Mouse (Mus musculus): Measurements from ENCODE around the gene Ccl4.

Gene Ccl4

DNA sequence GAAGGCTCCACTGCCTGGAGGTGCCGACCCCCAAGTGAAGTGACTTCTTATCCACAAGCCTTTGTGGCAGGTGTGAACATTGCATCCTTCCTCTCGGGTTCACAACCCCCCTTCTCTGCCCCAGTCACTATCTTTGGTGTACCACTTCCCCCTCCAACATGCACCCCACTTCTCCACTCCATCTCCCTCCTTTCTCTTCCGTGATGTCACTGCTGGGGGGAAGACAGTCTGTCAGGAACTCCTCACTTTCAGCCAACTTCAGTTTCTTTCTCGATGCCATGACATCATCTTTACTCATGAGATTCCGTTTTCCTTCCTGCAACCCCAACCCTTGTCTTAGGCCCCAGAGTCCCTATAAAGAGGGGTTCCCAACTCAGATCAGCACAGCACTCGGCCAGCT, at the start of gene Ccl4:
Ccl4 (plus strand) TSS at position 381 of the 400 bp plus-strand sequence.
- peak; percentile 25 for DNase-seq (ENCODE audit: low spot score)

DNA sequence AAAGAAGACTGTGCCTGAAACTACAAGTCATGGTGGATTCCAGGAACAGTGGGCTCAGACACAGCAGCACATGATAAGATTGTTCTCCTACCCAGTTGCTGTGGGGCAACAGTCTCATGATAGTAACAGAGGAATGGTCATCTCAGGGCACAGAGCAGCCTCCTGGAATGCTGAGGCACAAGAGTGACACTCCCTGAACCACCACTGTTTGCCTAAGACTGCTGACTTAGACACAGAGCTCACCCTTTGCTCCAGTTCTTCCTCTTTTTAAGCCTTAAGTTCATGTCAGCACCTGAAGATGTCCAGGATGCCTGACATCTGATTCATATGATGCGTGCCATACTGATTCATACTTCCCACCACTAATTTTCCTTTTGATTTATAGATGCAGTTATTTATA, 45.8 kb upstream of the Ccl4 start:
- no peak for DNase-seq (ENCODE audit: low spot score)

DNA sequence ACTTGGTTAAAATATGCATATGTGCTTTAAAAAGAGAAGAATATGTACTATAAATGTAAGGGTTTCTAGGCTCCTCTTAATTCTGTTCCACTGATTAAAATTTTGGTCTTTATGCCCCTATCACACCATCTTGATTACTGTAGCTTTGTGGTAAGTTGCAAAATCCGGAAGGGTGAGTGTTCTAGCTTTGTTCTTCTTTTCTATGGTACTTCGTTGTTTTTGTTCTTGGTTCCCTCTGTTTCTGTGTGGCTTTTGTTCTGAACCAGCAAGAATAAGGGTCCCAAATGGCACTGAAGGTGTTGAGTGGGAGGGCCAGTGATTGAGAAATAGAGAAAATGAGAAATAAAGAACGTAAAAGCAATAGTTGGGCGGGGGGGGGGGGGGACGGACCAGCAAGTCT, 44.1 kb upstream of the Ccl4 start:
- no peak for DNase-seq (ENCODE audit: low spot score)

DNA sequence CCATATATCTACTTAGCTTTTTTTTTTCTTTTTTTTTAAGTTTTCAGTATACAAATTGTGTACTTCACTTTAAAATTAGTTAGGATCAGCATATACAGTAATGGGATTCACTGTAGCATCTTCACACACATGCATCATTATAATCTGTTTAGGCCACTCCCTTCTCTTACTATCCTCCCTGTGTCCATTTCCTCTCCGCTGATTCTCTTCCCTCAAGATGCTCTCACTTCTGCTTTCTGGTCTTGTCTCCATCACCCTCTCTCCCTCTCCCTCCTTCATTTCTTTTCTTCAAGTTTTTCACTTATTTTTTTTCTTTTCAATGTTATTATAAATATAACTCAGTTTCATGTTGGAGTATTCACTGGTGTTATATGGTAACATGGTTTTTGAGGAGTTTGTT, 43.3 kb upstream of the Ccl4 start:
- DNase-seq (ENCODE audit: low spot score), result no peak

DNA sequence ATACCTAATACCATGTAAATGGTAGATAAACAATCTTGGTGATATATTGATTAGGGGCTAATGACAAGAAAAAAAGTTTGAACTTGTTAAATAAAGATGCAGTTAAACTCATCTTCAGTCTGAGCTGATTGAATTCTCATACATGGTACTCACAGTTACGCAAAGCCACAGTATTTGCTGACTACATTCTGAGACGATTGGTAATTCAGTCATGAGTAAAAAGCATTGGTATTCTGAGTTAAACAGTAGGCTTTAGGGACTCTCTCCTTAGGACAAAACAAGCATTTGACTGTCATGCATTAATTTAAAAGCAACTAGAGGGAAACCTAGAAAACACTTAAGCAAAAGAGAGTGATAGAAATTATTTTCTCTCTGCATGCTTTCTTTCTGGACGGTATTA, 38.8 kb upstream of the Ccl4 start:
- no peak for DNase-seq (ENCODE audit: low spot score)

DNA sequence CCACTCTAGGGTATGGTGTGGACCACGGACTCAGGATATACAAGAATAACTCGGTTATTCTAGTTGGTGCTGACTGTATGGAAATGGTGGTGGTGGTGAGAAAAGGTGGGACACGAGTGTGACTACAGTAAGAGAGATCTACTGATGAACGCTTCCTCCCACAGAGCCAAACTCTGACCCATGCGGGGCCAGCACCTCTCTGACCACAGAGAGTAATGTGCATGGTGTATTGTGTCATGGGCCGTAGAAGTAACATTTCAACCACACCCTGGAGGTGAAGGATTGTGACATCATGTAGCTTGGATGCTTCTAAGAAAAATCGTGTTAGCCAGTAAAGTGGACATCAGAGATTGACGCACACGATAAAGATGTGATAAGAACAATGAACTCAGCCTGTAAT, 33.6 kb upstream of the Ccl4 start:
- no peak for DNase-seq (ENCODE audit: low spot score)

DNA sequence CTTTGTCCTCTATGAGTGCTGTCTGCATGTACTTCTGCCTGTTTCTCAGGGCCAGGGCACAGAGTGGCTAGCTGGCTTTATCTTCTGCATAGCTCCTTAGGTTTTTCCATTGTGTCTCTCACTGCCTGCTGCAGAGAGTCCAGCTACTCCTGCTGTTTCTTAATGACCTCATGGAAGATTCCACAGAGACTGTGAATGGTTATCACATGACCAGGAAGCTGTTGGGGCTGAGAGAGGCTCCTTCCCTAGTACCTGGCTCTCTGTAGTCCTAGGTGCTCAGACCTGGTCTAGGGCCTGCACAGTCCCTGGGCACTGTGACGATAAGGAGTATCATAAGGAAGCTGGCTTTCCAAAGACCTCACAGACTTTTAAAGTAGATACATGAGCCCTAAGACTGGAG, 31.8 kb upstream of the Ccl4 start:
- no peak for DNase-seq (ENCODE audit: low spot score)

DNA sequence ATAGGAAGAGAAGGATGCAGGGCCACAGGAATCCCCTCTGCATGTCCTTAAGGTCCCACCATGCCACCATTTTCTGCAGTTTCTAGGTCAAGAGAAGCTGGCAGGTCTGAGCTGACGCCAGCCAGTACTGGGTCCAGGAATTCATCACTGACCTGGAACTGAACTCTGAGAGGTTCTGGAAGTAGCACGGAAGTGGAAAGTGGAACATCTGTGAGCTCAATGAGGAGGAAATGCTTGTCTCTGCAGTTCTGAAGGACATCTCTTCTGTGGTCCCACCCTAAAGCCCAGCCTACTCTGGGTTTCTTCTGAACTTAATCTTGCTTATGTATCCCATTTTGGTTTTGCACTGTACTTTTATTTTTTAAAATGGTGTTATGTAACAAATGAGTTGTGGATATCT, 31.3 kb upstream of the Ccl4 start:
- DNase-seq (ENCODE audit: low spot score), result no peak

DNA sequence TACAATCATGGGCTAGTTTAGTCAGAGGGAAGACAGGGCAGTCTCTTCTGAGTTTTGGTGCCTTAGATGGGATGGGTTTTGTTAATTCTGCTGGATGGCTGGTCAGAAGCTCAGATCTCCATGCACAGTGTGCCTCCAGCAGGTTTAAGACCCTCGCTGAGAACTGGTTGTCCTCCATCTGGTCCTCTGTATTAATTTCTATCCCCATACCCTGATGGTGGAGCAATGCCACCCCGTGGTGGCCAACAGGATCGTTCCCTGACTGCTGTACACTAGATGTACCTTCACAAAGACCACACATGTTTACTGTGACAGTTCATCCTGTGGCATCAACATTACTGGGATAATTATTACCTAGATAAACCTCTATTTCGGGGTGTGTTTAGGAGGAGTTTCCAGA, 29.6 kb upstream of the Ccl4 start:
- no peak for DNase-seq (ENCODE audit: low spot score)

DNA sequence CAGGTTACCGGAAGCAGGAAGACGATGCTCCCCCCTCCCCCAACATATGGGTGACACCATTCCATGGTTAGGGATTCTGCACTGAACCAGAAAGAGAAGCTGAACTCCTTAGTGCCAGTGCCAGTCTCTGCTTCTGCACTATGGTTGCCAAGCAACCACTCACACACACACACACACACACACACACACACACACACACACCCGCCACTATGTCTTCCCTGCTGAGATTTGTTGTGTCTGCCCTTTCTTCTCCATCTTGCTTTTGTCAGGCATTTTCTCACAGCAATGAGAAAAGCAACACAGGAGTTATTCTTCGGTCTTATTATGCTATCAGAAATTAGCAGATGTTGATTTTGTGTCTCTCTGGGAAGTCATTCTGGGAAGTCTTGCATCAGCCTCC, 28.0 kb upstream of the Ccl4 start:
- DNase-seq (ENCODE audit: low spot score), result no peak

DNA sequence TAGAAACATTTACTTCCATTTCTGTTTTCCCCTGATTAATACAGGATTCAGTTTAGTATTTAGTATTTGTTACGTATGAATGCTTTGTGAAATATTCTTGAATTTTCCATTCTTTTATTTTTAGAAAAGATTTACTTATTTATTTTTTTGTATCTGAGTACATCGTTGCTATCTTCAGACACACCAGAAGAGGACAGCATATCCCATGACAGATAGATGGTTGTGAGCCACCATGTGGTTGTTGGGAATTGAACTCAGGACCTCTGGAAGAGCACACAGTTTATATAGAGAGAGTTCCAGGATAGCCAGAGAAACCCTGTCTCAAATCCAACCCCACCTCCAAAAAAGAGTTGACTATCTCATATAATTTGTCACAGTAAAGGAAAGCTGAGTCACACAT, 27.5 kb upstream of the Ccl4 start:
- no peak for DNase-seq (ENCODE audit: low spot score)

DNA sequence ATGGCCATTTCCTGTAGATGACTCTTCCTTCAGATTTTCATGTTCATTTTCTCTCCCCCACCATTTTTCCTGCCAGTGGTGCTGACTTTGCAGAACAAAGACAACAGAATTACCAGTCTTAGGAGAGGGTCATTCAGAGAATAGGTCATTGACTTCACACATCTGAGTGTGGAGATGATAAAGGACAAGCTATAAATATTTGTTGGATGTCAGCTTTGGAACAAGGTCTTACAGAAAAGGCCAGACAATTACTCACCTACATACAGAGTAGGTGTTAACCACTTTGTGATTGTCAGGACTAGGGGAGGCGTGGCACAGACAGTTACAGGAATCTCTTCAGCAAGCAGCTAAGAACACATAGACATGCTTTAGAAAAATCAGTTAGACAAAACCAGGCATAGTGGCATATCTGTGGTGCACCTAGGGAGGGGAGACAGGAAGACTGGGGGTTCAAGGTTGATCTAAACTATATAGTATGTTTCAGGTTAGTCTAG, 25.6 kb upstream of the Ccl4 start:
- DNase-seq (ENCODE audit: low spot score), result no peak

DNA sequence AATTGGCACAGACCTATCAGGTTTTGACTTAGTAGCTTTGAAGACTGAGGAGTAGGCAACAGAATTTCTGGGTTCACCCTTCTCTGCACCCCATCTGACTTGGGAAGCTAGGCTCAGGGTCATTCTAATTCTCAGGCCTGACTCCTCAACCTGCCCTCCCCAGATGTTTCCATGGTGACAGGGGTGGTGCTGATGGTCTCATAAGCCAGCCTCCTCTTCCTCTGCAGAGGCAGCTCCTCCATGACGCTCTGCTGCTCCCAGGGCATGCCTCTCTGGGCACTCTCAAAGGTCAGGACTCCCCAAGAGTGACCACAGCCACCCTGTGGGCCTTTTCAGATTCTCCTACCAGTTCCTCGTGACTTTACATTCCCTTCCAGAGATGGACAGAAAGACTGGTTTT, 23.4 kb upstream of the Ccl4 start:
- DNase-seq (ENCODE audit: low spot score), result no peak

DNA sequence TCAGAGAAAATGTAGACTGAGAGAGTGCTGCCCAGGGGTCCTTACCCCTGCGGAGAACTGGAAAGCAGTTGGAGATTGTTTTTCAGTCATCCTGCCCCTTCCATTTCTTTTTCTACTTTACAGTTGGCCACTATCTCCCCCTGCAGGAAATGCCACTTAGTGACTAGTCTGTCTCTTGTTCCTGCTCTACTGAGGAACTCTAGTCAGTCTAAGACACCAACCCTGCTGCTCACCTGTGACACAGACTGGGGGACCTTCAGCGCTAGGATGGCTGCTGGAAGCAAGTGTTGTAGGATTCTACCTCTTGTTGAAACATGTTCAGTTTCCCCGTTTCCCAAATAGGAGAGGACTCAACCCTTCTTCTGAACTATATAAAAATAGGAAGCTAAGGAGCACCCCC, 22.9 kb upstream of the Ccl4 start:
- DNase-seq (ENCODE audit: low spot score), result no peak

DNA sequence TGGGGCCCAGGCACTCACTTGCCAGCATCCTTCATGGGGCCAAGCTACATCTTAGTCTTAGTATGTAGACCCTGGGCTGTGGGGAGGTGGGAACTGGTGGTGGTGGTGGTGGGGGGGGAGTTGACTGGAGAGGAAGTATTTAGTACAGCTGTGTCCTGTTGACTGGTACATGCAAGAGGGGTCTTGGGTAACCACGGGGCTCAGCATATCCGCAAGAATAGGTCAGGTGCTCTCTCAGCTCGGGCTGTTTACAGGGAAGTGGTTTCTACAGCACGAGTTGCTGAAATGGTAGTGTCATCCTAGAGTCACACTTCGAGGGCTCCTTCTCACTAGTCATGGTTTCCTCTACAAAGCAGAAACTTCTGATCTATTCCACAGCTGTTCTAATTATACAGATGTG, 22.2 kb upstream of the Ccl4 start:
- DNase-seq (ENCODE audit: low spot score), result peak; percentile 43

DNA sequence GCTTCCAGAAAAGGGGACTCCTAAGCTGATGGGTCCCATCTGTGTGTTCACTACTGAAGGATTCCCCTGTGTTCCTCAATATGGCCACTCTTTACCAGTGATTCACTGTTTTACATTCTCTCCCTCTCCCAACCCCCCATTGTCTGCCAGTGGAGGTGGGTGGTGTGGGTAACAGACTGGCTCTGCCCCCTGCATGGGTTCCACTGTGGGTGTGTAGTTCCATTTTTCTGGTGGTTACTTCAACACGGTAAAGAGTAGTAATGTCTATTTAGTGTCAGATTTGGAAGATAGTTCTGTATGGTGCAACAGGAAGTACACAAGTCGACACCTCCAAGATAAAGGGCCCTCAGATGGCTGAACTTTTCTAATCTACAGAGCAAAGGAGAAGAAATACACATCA, 21.2 kb upstream of the Ccl4 start:
- DNase-seq (ENCODE audit: low spot score), result no peak

DNA sequence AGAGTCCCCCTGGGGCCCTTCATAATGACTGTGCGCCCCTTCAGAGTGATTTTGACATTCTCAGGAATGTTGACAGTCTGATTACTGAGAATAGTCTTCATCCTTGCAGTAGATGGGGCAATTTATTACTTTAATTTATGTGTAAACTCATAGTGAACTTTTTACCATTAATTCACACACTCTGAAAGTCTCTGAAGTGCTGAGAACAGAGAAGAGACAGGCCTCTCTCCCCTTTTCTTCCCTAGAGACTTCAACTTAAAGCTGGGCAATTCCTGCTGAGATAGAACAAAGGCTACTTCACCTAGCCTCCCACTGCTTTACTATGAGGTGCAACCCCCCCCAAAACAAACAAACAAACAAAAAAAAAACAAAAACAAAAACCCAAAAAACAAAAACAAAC, 16.9 kb upstream of the Ccl4 start, which contains the start of gene Rpl9-ps1:
Rpl9-ps1 (minus strand) TSS at position 101 of the 400 bp plus-strand sequence.
- no peak for DNase-seq (ENCODE audit: low spot score)

DNA sequence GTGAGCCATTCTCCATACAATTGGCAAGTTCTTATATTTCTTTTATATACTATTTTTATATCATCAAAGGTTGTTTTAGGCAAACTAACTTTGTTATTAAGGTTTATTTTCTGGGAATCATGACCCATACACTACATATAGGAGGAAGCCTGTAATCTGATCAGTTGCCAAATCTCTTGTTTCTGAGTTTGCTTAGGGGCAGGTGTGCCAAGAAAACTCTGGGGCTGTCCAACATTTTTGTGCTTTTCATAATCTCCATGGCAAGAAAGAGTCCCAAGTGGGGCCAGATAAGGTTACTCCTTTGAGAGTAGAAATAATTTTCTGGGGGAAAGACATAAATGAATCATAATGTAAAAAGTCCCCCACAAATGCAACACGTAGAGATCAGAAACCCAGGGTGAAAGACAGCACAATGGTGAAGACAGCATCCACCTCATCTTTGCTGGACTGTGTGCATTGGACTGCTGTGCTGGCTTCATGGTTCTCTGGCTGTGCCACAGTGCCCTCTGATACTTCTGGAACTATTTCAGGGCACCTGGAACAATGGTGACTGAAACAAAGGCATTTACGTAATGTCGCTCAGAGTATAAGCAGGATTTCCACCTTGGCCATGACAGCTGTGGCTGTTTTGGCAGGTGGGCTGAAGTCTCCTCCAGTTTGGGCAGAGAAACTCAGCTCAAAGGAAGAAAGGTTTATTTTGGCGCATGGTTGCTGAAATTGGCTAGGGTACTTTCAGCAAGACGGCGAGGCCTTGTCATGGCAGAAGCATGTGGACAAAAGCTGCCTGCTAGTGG, 15.8 kb upstream of the Ccl4 start:
- no peak for DNase-seq (ENCODE audit: low spot score)

DNA sequence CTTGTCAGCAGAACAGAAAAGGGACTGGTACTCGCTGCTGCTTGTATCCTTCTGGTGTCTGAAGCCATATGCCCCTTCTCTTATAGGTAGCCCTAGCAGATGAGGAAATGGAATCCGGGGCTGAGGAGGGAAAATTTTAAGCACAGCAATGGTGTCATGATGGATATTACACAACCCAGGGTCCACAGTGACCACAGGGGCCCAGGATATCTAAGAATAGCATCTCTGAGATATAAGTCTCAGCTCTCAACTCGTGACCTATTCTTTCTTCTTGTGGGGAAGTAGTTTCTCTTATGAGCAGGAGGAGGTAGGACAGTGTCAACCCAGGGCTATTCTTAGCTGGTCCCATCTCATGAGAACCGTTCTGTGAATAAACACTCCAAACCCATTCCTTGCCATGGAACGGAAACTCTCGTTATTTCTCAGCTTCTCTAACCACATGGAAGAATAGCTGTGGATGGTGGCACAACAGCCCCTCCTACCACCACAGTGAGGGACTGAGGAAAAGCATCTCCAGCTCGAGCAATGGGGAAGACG, 13.0 kb upstream of the Ccl4 start, which contains the start of gene Ccl3:
Ccl3 (minus strand) TSS at position 51 of the 537 bp plus-strand sequence.
- peak; percentile 34 for DNase-seq (ENCODE audit: low spot score)

DNA sequence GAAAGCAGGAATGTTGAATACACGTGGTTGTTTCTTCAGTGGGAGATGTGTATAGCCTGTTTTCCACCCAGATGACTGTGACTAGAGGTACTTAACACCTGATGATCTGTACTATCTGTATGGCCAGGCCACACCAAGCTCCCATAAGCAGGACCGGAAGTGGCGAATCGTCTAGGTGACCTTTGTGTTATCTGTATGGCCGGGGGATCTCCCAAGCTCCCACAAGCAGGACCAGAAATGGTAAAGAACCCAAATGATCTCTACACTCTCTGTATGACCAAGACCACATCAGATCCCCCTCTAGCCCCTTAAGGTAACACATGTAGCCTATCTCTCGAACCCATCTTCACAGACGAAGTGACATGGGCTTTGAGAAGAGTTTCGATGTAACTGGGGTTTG, 7.8 kb upstream of the Ccl4 start:
- DNase-seq (ENCODE audit: low spot score), result no peak

DNA sequence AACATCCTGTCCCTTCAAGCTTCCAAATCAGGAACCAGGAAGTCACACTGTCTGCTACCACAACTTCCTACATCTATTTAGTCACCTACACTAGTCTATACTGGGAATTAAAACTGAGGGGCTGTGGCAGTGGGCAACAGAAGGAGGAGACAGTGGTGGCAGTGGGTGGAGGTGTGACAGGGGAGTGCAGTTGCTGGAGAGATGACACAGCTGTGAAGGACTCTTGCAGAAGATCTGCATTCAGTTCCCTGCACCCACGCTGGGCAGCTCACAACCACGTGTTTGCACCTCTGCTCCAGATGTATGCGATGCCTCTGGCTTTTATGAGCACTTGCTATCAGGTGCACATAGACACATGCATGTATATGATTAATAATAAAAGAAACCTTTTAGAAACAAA, 4.9 kb upstream of the Ccl4 start:
- no peak for DNase-seq (ENCODE audit: low spot score)

DNA sequence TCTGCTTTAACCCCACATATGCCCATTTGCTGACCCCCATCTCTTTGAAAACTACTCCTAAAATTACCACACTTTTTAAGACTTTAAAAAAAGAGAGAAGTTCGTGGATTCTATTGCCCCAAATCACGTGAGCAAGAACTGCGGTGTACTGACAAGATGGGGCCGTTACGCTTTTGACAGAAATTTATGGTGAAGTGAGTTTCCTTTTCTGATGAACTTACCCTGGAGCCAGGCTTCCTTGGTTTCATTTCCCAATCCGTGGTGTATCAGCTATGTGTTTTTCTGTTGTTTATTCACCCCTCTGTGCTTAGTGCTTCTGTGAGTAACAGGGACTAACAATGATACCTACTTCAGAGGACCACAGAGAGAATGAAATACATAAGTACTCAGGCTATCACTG, 3.6 kb upstream of the Ccl4 start:
- no peak for DNase-seq (ENCODE audit: low spot score)

DNA sequence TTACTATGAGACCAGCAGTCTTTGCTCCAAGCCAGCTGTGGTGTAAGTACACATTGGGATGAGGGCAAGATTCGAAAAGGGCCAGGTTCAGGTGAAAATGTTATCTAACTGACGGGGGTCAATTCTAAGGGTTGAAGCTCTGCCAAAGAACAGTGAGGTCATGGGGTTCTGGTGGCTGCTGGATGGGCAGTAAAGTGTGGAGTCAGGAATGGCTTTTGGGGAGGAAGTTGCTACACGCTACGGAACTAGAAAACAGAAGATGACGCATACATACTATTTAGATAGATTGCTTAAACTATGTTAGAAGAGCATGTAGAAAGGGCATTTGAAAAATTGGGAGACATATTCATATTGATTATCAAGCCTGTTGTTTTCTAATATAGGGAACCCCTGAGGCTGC, 1.1 kb downstream of the Ccl4 start:
- no peak for DNase-seq (ENCODE audit: low spot score)

DNA sequence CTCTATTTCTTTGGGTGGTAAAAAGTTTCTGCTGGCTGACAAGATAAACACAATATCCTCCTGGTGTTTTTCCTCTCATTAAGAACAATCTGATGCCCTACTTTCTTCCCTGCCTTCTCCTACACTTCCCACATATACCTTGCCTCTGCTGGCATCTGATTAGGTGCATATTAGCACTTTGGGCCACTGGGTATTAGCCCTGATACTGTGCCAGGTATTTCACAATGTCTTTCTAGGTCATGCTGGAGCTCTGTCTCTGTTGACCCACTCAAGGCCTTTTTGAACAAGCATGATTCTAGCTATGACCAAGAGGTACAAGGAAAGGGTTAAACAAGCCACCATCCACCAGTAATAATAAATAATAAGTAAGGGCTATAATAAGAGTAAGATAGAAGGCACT, 9.4 kb downstream of the Ccl4 start:
- DNase-seq (ENCODE audit: low spot score), result no peak
